Mouse (Mus musculus) ovary, adult 2 months (tissue): ENCODE results near the gene Olfr597. TPM values are rescaled to one million over a fixed set of nuclear protein-coding genes. Genes with fewer than 3 reads are reported as not detected.

Experiments used
- polyA plus RNA-seq: library from polyadenylated mRNA; depleted of rRNA; stranded (reverse); fragments of >200 nt; gene quantifications from 2 replicates; pipeline ENCODE4 v1.2.3, GENCODE M21; 2012; rRNA removed

Olfr597 gene
- polyA plus RNA-seq, result not detected in 2 replicates

DNA sequence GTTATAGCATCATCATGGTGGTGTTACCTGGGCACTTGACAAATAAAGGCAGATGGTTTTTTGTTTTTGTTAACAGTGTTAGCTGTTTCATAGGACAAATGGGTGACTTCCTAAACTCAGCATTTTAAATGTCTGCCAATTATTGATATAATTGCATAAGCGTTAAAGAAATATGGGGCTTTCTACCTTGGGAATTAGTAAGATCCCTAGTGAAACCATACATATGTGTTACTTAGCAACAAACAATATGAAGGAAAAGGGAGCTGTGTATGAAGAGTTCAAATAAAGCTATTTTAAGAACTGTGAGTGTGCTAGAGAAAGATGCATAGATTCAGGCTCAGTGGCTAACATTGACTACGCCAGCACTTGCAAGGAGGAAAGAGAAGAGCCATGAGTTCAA is at the start of gene Olfr597:
Olfr597 (plus strand) TSS at position 301 of the 400 bp plus-strand sequence.

GRCm38 (mm10) chr7:103305348-103305747 is 10.8 kb upstream of the Olfr597 start, which contains the start of gene Olfr596:
Gene Olfr596 (plus strand): TSS chr7:103305648.

DNA sequence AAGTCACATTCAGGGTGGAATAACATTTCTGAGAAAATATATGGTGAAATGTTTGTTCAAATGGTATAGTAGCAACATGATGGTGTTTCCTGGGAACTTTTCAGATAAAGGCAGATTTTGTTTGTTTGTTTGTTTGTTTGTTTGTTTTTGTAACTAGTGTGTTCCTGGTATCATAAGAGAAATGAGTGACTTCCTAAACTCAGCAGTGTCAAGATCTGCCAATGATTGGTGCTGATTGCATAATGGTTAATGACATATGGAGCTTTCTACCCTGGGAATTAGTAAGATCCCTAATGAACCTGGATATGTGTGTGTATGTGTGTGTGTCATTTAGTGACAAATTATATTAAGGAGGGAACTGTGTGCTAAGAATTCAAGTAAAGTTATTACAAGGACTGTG is 7.2 kb downstream of the Olfr597 start, which contains the start of gene Olfr598:
Olfr598 (plus strand) TSS at position 301 of the 400 bp plus-strand sequence.

DNA sequence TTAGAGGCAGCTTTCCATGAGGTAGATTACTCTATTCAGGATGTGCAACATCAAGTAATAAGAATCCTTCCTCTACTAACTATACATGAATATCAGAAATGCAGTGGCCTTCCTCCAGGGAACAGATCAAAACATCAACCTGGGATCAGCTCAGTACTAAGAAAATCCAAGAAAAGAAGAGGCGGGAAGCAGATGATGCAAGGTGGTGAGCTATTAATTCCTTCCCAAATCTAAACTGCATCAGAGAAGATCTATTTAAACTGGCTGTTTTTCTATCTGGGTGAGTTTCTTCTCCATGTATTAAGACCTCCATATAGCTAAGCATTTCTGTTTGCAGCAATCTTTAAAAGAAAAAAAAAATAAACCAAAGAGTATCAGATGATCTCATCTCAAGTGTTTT is 19.5 kb downstream of the Olfr597 start, which contains the start of gene Olfr599:
Olfr599 (plus strand) TSS at position 301 of the 400 bp plus-strand sequence.

GRCm38 (mm10) chr7:103349569-103349968 is 33.5 kb downstream of the Olfr597 start, which contains the start of gene Olfr600:
Gene Olfr600 (minus strand): TSS chr7:103349669.

GRCm38 (mm10) chr7:103362555-103362954 is 46.4 kb downstream of the Olfr597 start, which contains the start of gene Olfr601:
Gene Olfr601 (minus strand): TSS chr7:103362655.

Other genes with a start within 250 kb of the Olfr597 start
- not detected in 2 replicates for gene Olfr584, start 234.4 kb upstream of the Olfr597 start, polyA plus RNA-seq
- gene Olfr585, start 218.6 kb upstream of the Olfr597 start, polyA plus RNA-seq, result not detected in 2 replicates
- not detected in 2 replicates for gene Olfr586, start 190.7 kb upstream of the Olfr597 start, polyA plus RNA-seq
- not detected in 2 replicates for gene Olfr588-ps1, start 175.4 kb upstream of the Olfr597 start, polyA plus RNA-seq
- not detected in 2 replicates for gene Olfr589, start 160.0 kb upstream of the Olfr597 start, polyA plus RNA-seq
- not detected in 2 replicates for gene Olfr591, start 138.0 kb upstream of the Olfr597 start, polyA plus RNA-seq
- not detected in 2 replicates for gene Olfr592, start 131.5 kb upstream of the Olfr597 start, polyA plus RNA-seq
- gene Olfr593, start 104.5 kb upstream of the Olfr597 start, polyA plus RNA-seq, result not detected in 2 replicates
- gene Olfr594, start 99.3 kb upstream of the Olfr597 start, polyA plus RNA-seq, result not detected in 2 replicates
- gene Usp17ld, start 63.8 kb upstream of the Olfr597 start, polyA plus RNA-seq, result not detected in 2 replicates
- not detected in 2 replicates for gene Olfr596, start 10.7 kb upstream of the Olfr597 start, polyA plus RNA-seq
- gene Olfr598, start 7.3 kb downstream of the Olfr597 start, polyA plus RNA-seq, result not detected in 2 replicates
- not detected in 2 replicates for gene Olfr599, start 19.6 kb downstream of the Olfr597 start, polyA plus RNA-seq
- not detected in 2 replicates for gene Olfr600, start 33.4 kb downstream of the Olfr597 start, polyA plus RNA-seq
- not detected in 2 replicates for gene Olfr601, start 46.3 kb downstream of the Olfr597 start, polyA plus RNA-seq
- not detected in 2 replicates for gene Olfr603, start 69.9 kb downstream of the Olfr597 start, polyA plus RNA-seq
- gene Usp17lc, start 98.8 kb downstream of the Olfr597 start, polyA plus RNA-seq, result 0.07 TPM in 1 of 2 replicates, not detected in the other
- gene Olfr605, start 129.1 kb downstream of the Olfr597 start, polyA plus RNA-seq, result not detected in 2 replicates
- not detected in 2 replicates for gene Olfr606, start 132.7 kb downstream of the Olfr597 start, polyA plus RNA-seq
- not detected in 2 replicates for gene Olfr607, start 147.8 kb downstream of the Olfr597 start, polyA plus RNA-seq
- gene Olfr608, start 153.6 kb downstream of the Olfr597 start, polyA plus RNA-seq, result not detected in 2 replicates
- gene Olfr609, start 181.7 kb downstream of the Olfr597 start, polyA plus RNA-seq, result not detected in 2 replicates
- not detected in 2 replicates for gene Olfr610, start 195.8 kb downstream of the Olfr597 start, polyA plus RNA-seq
- not detected in 2 replicates for gene Olfr611, start 204.5 kb downstream of the Olfr597 start, polyA plus RNA-seq
- not detected in 2 replicates for gene Olfr612, start 226.4 kb downstream of the Olfr597 start, polyA plus RNA-seq
- gene Olfr613, start 231.8 kb downstream of the Olfr597 start, polyA plus RNA-seq, result not detected in 2 replicates
- not detected in 2 replicates for gene Olfr615, start 239.8 kb downstream of the Olfr597 start, polyA plus RNA-seq